Mouse (Mus musculus): ENCODE data around the gene Gnat3.

- no peak for TF ChIP-seq POLR2A (IDR thresholded peaks at IDR 0.05; ENCODE audit: low read depth, low read length)
- TF ChIP-seq CTCF (IDR thresholded peaks at IDR 0.05; ENCODE audit: extremely low read depth, insufficient read depth, insufficient read length, insufficient replicate concordance): no peak
These were observed 52.0 kb downstream of the Gnat3 start for GRCm38 (mm10) chr5:18014209-18014829.

Measured in spleen, adult 2 months (tissue).